Mouse (Mus musculus) kidney, postnatal 0 days (tissue): ENCODE data around the gene Olfr77. TPM values are rescaled to one million over a fixed set of nuclear protein-coding genes. Genes with fewer than 3 reads are reported as not detected.

Source experiments
- ATAC-seq: fragments of 200-750 bp; cut with Nextera tagmentation; replicated peaks from 2 replicates; pipeline ENCODE4 v1.8.0; 2017; ENCODE audit warnings: low read depth, moderate number of reproducible peaks, moderate TSS enrichment, moderate library complexity; ENCODE audit not compliant: low FRiP score
- DNase-seq: peaks from one replicate; pipeline ENCODE4 v3.0.0-alpha.2; 2016; ENCODE audit warnings: low spot score
- H3K27ac ChIP-seq: fragments of 300-500 bp; sonication (generic); 2 replicates; pipeline ENCODE4 v1.5.1; 2014; ENCODE audit warnings: mild to moderate bottlenecking
- H3K27me3 ChIP-seq: fragments of 300-500 bp; sonication (generic); 2 replicates; pipeline ENCODE4 v1.6.1; 2014; ENCODE audit warnings: low read length, mixed read lengths; ENCODE audit not compliant: insufficient read depth
- H3K36me3 ChIP-seq: fragments of 300-500 bp; sonication (generic); 2 replicates; pipeline ENCODE4 v1.6.1; 2014; ENCODE audit warnings: low read length, mixed read lengths; ENCODE audit not compliant: insufficient read depth
- H3K4me1 ChIP-seq: fragments of 300-500 bp; sonication (generic); replicated peaks from 2 replicates; pipeline ENCODE4 v1.6.1; 2014; ENCODE audit warnings: antibody characterized with exemption, low read length, mixed read lengths; ENCODE audit not compliant: insufficient read depth
- H3K4me2 ChIP-seq: fragments of 300-500 bp; sonication (generic); 2 replicates; pipeline ENCODE4 v1.6.1; 2014; ENCODE audit warnings: mild to moderate bottlenecking, low read length, moderate library complexity, mixed read lengths
- H3K4me3 ChIP-seq: fragments of 300-500 bp; sonication (generic); replicated peaks from 2 replicates; pipeline ENCODE4 v1.5.1; 2014; ENCODE audit warnings: low read depth, low read length
- H3K9ac ChIP-seq: fragments of 300-500 bp; sonication (generic); 2 replicates; pipeline ENCODE4 v1.6.1; 2014; ENCODE audit warnings: low read depth, low read length
- H3K9me3 ChIP-seq: fragments of 300-500 bp; sonication (generic); replicated peaks from 2 replicates; pipeline ENCODE4 v1.6.1; 2016; ENCODE audit warnings: low read length, inconsistent platforms, mixed read lengths
- CTCF ChIP-seq: IDR thresholded peaks from 2 replicates; pipeline ENCODE4 v1.5.1; 2016; ENCODE audit warnings: antibody characterized with exemption, low read depth, mild to moderate bottlenecking, moderate library complexity
- WGBS: fragments of 180-500 bp; shearing (Covaris S2); extraction: QIAGEN DNeasy Blood & Tissue Kit; methylation state at CpG from one replicate; pipeline ENCODE4 v1.1.7; 2014; 5-methylcytosine and 5-hydroxymethylcytosine counted together
- polyA plus RNA-seq: library from polyadenylated mRNA; unstranded; fragments of >200 nt; fragmentation: Nextera tagmentation; extraction: Ambion mirVana; gene quantifications from 2 replicates; pipeline ENCODE4 v1.2.1, GENCODE M21; 2015

Olfr77 gene
- polyA plus RNA-seq = 0.32 and 0.37 TPM in 2 replicates

GRCm38 (mm10) chr9:19916565-19916964 is at the start of gene Olfr77:
Gene Olfr77, plus strand, starts transcription at chr9:19916865.
- Histone ChIP-seq H3K27ac (no peak within 1 kb of the TSS), H3K9me3 (no peaks in the 10 kb centered on the region), H3K4me3 (no peak within 1 kb of the TSS), H3K4me2 (no peak within 1 kb of the TSS), H3K9ac (no peak within 1 kb of the TSS), H3K27me3 (no peaks in the 10 kb centered on the region), H3K4me1 (no peaks in the 10 kb centered on the region), H3K36me3 (no peaks in the 10 kb centered on the region)
- DNase-seq (no peak), ATAC-seq (no peak)
- WGBS = 87% methylated on average over 2 of the region's 2 CpGs
- no peak for TF ChIP-seq CTCF

GRCm38 (mm10) chr9:19887904-19888303 is 28.8 kb upstream of the Olfr77 start, which contains the start of gene Olfr862:
Gene Olfr862, minus strand, starts transcription at chr9:19888004.
- no peak for TF ChIP-seq CTCF
- no peak for DNase-seq

GRCm38 (mm10) chr9:19911170-19911569 is 5.5 kb upstream of the Olfr77 start:
- DNase-seq = no peak
- ATAC-seq = no peak
- H3K4me3 ChIP-seq = no peak overlapping the region
- no peak overlapping the region for H3K9ac ChIP-seq
- no peaks in the 10 kb centered on the region for H3K4me1 ChIP-seq
- WGBS = 51% methylated on average over 4 of the region's 4 CpGs
- H3K4me2 ChIP-seq = no peak overlapping the region
- H3K27ac ChIP-seq = no peak overlapping the region
- H3K9me3 ChIP-seq = no peaks in the 10 kb centered on the region
- no peaks in the 10 kb centered on the region for H3K27me3 ChIP-seq
- no peak for TF ChIP-seq CTCF
- H3K36me3 ChIP-seq = no peaks in the 10 kb centered on the region

More at GRCm38 (mm10) chr9:19887904-19888303, 28.8 kb upstream of the Olfr77 start, which contains the start of gene Olfr862:
- no peaks in the 10 kb centered on the region for H3K36me3 ChIP-seq
- H3K27ac ChIP-seq = no peak within 1 kb of the TSS
- H3K9ac ChIP-seq = no peak within 1 kb of the TSS
- no peaks in the 10 kb centered on the region for H3K9me3 ChIP-seq
- ATAC-seq = no peak
- H3K27me3 ChIP-seq = no peaks in the 10 kb centered on the region
- no peak within 1 kb of the TSS for H3K4me3 ChIP-seq
- no peak within 1 kb of the TSS for H3K4me2 ChIP-seq
- no peaks in the 10 kb centered on the region for H3K4me1 ChIP-seq

Other genes with a start within 250 kb of the Olfr77 start
- not detected in 2 replicates for gene Olfr857, start 207.4 kb upstream of the Olfr77 start, polyA plus RNA-seq
- gene Olfr58, start 136.6 kb upstream of the Olfr77 start, polyA plus RNA-seq = not detected in 2 replicates
- not detected in 2 replicates for gene Olfr859, start 112.0 kb upstream of the Olfr77 start, polyA plus RNA-seq
- not detected in 2 replicates for gene Olfr860, start 67.1 kb upstream of the Olfr77 start, polyA plus RNA-seq
- not detected in 2 replicates for gene Olfr862, start 28.9 kb upstream of the Olfr77 start, polyA plus RNA-seq
- gene Olfr866, start 111.2 kb downstream of the Olfr77 start, polyA plus RNA-seq = not detected in 2 replicates
- not detected in 2 replicates for gene Olfr867, start 140.7 kb downstream of the Olfr77 start, polyA plus RNA-seq
- not detected in 2 replicates for gene Olfr868, start 181.8 kb downstream of the Olfr77 start, polyA plus RNA-seq
- not detected in 2 replicates for gene Olfr869, start 212.1 kb downstream of the Olfr77 start, polyA plus RNA-seq